Mouse (Mus musculus) small intestine, adult 2 months (tissue): ENCODE measurements around the gene Rpl35a.

ENCODE experiments used
- CTCF ChIP-seq: fragments of 200-500 bp; IDR thresholded peaks from 2 replicates; pipeline ENCODE4 v1.5.1; 2012; ENCODE audit warnings: low read depth, mild to moderate bottlenecking, control low read depth, inconsistent platforms, low read length, moderate library complexity, mixed read lengths; ENCODE audit not compliant: insufficient replicate concordance, insufficient read length; ENCODE audit errors: extremely low read depth
- POLR2A ChIP-seq: fragments of 200-500 bp; IDR thresholded peaks from 2 replicates; pipeline ENCODE4 v1.6.1; 2012; ENCODE audit warnings: low read depth, mild to moderate bottlenecking, control low read depth, inconsistent platforms, low read length, moderate library complexity

- TF ChIP-seq CTCF (no peak), POLR2A (no peak)
Observed at GRCm38 (mm10) chr16:33019117-33019770, 37.0 kb upstream of the Rpl35a start.
